Mouse (Mus musculus): ENCODE measurements around the gene Csf2ra.

DNA sequence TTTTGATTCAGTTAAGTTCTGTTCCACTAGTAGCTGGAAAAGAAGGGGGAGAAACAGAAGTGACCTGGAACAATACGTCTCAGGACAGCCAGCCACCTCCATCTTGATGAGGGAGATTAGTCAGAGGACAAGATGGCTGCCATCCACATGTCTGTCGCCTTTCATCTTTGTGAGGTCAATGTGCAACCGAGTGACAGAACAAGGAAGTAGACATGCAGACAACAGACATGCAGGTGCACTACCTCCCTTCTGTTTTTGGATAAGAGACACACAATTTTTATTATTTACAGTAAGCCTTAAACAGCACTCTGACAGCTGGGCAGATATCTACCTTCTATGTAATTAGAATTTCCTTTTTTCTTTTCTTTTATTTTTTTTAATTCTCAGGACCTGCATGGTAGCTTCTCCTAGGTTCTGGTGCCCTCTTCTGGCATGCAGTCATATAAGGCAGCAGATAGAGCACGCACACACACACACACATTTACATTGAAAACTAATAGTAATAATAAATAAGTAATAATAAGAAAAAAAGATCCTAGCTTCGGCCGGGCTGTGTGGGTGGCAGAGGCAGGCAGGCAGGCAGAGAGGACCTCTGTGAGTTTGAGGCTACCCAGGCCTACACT is 4.4 kb downstream of the Csf2ra start:
- TF ChIP-seq GATA1 (IDR thresholded peaks at IDR 0.05; ENCODE audit: low read length), result no peak
- TF ChIP-seq TAL1 (IDR thresholded peaks at IDR 0.05; ENCODE audit: low read length), result no peak
